Mouse (Mus musculus) urinary bladder, adult 18-20 months (tissue): ENCODE measurements at regions not wholly inside any gene's neighbourhood (a gene's known extent, or its start where the extent isn't known, plus 50 kb on each side); places are given as distances from the start of the nearest gene placed in this dataset.
"Not testable (repeated sequence)": the region's sequence is repeated elsewhere in the genome, so short reads cannot be mapped to it uniquely, and the experiment has no call there.

Experiments
- DNase-seq, 2 experiments: peaks; one replicate each; pipeline ENCODE4 v3.0.0; 2022; ENCODE audit warnings: low spot score in 2 of 2, mixed read lengths in 2 of 2

- DNase-seq = no peak
Measured at GRCm38 (mm10) chr4:143055371-143055770, 157.4 kb downstream of the Prdm2 start.

DNA sequence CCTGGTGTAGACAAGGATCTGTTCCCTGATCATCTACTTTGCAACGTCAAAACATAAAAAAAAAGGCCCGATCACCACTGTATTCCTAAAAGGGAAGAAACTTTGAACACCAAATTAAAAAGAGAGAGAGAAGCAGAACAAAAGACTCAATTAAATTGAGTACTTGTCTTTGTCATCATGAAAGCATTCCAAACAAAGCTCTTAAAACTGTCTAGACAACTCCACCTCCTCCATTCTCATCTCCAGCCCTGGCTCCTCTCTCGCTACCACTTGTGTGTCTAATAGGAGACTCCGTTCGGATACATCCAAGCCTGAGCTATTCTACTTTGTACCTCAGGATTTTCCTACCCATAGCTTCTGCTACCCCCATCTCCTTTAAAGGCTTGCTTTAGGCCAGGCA lies 159.8 kb downstream of the Prdm2 start:
- no peak for DNase-seq

DNA sequence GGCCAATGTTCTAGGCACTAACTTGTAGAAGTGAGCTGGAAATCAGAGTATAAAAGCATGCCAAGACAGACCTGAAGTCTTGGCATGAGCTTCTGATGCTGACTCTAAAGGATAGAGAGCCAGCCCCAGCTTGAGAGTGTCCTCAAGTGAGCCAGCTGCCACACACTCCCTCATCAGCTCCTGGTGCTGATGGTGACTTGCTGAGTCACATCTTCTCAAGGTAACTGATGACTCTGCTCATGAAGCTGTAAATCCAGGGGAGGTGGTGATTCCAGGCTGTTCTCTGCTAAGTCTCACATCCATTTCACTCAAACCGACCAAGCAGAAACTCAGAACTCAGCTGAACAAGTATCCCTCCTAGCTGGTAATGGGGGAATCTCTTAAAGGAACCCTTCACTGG lies 161.6 kb downstream of the Prdm2 start:
- no peak for DNase-seq

DNA sequence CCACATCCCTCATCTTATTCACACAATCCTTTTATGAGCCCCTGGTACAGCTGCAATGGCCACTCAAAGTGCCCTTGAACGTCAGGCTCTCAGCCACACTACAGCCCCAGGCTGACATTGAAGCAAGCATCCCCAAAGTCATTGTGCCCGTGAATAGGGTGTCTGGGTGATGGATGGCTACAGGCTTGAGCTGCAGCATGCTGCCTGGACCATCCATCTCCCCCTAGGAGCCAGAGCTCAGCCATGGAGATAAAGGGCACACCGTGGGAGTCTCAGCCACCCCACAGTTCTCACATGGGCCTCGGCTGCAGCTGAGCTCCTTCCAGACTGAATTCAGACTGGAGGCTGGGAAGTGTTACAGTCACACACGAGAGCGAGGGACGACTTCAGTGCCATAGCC lies 167.6 kb downstream of the Prdm2 start:
- no peak for DNase-seq

DNA sequence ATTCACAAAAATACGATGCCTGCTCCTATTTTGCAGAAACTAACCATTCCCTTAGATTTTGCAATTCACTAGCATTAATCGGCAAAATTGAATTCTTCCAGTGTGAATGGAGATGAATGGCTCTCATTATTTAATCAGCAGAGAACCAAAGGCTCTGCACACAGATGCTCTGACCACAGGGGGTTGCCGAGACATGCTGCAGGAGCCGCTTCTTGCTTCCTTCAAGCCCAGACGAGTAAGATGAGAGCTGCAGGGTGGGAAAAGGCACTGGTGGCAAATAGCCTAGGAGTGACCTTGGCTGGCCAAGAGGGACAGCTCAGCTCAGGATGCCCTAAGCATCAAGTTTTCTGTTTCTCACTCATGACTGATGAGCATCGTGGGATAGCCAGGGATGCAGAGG lies 170.0 kb downstream of the Prdm2 start:
- no peak for DNase-seq

- DNase-seq = no peak
Measured at GRCm38 (mm10) chr4:143038626-143039025, 174.2 kb downstream of the Prdm2 start.

DNA sequence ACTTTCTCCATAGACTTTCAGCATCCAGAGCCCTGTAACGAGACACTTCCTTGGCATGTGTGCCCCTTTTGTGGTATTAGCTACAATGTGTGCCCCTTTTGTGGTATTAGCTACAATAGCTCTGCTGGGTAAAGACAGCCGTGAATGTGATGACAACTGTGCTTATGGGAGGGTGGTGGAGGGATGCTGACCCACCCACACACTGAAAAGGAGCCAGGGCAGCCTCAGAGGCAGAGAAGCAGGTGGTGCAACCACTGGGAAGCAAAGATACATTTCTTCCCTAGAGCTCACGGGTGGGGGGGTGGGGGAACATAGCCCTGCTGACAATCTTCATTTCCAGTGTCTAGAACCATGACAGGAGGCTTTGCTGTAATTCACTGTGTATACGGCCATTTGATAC lies 176.1 kb downstream of the Prdm2 start:
- DNase-seq = no peak

DNA sequence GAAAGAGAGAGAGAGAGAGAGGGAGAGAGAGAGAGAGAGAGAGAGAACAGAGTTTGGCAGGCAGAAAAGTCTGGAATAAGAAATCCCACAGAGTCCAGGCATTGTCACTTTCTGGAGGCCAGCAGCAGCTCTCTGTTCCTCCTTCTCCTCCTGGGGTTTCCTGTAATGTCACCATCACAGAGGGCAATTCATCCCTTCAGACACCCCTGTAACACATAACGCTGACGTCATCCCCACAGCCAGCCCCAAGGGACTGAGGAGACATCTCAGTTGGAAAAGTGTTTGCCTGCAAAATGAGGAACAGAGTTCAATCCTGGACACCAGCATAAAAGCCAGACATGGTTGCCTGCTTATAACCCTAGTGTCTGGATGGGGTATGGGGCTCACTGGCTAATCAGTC lies 177.7 kb downstream of the Prdm2 start:
- DNase-seq = not testable (repeated sequence)

- DNase-seq = not testable (repeated sequence)
Measured at GRCm38 (mm10) chr4:143034324-143034723, 178.5 kb downstream of the Prdm2 start.

DNA sequence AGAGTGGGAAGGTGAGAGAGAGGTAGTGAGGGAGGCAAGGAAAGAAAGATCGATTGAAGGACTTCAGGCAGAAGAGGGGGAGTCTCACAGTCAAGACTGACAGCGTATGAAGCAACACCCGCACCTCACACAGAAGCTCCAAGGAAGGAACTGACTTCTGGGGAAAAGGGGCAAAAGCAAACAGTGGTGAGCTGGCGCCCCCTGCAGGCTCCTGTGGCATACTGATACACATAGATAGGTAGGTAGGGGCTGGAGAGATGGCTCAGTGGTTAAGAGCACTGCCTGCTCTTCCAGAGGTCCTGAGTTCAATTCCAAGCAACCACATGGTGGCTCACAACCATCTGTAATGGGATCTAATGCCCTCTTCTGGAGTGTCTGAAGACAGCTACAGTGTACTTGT lies 183.0 kb downstream of the Prdm2 start:
- not testable (repeated sequence) for DNase-seq

DNA sequence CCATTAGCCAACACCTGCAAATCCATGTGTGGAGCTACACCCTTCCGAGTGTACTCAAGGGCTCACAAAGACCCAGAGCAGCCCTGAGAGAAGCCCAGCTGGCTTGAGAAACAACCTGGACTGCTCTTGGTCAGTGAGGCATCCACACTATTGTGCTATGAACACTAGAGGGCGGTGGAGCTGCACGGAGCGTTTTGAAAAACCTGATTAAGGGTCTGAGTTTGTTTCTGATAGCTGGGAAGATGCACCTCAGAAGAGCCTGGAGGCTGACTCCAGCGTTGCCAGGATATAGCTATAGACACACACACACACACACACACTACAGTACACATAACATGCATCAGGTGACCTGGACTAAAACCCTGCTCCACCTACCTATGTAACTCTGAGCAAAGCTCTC lies 185.5 kb downstream of the Prdm2 start:
- peak; percentile 33 to 38 for DNase-seq

GRCm38 (mm10) chr4:143021242-143021881 lies 191.4 kb downstream of the Prdm2 start:
- DNase-seq = peak; percentile 4 to 26

DNA sequence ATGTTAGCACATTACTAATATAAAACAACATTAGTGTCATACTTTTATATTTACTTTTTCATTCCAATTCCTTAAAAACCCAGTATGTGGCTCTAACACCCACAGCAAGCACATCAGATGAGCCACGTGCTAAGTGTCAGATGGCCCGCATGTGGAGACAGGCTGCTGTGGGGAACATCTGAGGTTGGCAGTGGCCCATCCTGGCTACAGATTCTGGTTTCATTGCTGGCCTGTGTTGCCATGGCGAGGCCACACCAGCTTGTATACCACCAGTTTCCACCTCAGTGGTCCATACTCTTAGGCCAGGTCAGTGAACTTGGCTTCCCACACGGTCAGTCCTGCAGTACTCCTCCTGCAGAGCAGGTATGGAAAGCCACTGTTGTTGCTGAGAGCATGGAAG lies 192.1 kb downstream of the Prdm2 start:
- no peak for DNase-seq

DNA sequence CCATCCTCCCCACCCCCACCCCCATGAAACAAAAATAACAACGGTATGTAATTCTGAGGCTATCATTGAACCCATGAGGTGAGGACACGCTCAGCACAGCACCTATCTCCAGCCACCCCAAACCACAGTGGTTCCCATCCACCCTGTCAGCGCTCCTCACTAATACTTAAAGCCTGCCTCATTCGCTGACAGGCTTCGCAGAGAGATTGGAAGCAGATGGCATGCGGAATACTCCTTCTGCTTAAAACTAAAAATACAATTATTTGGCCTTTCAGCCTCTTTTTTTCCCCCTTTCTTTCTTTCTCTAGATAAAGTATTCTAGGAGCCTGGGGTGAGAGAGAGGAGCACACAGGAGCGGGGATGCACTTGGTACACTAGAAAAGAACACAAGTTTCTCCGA lies 199.9 kb downstream of the Prdm2 start:
- DNase-seq = no peak

GRCm38 (mm10) chr4:143001961-143002360 lies 210.8 kb downstream of the Prdm2 start:
- DNase-seq = no peak

- no peak for DNase-seq
Measured at GRCm38 (mm10) chr4:143001486-143001885, 211.3 kb downstream of the Prdm2 start.

DNA sequence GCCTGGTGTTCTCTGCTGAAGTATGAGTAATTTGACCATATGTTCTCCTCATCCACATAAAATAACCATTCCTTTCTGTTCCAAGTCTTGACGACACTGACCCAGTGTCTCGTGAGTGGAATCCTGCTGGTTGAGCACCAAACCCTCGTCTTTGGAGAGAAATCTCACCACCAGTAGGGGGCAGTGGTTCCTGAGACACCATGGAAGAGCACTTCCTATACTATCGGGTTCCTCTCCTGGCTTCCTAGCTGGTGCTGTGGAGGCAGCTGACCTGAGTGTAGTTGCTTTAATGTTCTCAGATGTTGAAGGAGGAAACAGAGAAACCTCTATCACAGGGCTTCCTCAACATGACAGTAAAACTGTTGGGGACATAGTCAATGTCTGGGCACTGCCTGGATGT lies 216.4 kb downstream of the Prdm2 start:
- no peak for DNase-seq

- no peak for DNase-seq
Measured at GRCm38 (mm10) chr4:142991401-142991800, 221.4 kb downstream of the Prdm2 start.

GRCm38 (mm10) chr4:142989175-142989574 lies 223.6 kb downstream of the Prdm2 start:
- no peak for DNase-seq

DNA sequence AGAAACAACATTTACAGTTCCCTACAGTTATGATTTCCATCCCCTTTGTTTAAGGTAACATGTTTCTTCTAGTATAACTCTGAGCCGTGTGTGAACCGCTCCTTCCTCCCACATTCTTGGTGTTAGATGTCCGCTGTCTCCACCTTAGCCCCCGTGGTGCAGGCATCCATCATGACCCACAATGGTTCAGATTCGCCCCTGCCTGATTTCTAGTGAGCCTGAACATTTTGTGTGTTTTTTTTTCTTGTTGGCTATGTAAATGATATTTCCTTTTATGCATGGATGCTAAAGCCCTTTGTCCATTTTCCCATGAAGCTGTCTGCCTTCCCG lies 229.5 kb downstream of the Prdm2 start:
- DNase-seq = no peak

DNA sequence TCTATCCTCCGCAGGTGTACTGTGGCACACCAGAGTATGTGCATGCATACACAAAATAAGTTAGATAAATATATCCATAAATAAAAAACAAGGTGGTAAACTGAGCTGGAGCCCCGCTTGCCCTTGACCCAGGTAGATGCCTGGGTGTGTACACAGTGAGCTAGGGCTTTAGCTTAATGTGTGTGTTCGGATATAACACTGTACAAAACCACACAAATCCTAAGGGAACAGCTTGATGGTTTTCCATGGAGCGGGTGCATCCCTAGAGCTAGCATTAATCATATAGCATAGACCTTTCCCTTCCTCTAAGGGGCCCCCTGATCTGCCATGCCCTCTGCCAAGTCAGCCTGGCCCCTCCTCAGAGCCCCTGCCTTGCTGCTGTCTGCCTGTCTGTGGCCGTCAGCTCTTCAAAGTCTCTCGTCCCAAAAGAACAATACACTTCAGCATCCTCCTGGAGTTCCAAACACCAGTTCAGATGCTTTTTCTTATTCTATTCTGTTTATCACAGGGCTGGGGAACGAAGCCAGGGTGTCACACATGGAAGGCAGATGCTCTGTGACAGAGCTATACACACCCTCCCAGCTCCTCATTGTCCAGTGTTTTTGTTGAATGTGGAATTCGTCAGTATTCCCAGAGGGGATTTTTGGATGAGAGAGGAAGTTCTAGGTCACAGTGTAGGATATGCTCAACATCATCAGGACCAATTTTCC lies 230.1 kb downstream of the Prdm2 start:
- DNase-seq = no peak

DNA sequence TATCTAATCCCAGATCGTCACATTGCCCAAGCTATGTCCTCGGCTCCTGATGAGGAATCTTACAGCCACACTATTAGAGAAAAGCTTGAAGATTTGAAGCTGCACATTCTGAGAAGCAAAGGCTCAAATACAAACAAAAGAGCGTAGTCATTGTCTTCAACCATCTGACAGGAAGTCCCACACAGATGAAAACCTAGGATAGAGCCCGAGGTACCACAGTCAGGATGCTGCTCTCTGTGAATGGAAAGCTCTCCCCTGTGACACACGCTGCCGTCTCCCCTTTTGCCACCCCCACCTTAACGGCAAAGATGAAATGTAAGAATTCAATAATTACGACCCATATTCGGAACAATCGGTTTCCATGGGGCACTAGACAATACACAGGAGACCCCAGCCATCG lies 237.2 kb downstream of the Prdm2 start:
- DNase-seq = no peak

- no peak for DNase-seq
Measured at GRCm38 (mm10) chr4:142970040-142970439, 242.8 kb downstream of the Prdm2 start.

GRCm38 (mm10) chr4:142967604-142968003 lies 245.2 kb downstream of the Prdm2 start:
- DNase-seq = no peak
